Mouse (Mus musculus) G1E (cell line): ENCODE measurements around the gene Fancl.

ENCODE experiments used
- CTCF ChIP-seq: IDR thresholded peaks from 2 replicates; pipeline ENCODE4 v1.5.1; 2012; ENCODE audit warnings: low read depth, low read length, inconsistent platforms, mixed read lengths
- GATA1 ChIP-seq: IDR thresholded peaks from 2 replicates; pipeline ENCODE4 v1.6.1; 2012; ENCODE audit warnings: borderline replicate concordance, low read length, inconsistent platforms, mixed read lengths
- POLR2AphosphoS5 ChIP-seq: IDR thresholded peaks from 2 replicates; pipeline ENCODE4 v1.6.1; 2012; ENCODE audit warnings: low read depth, low read length, inconsistent platforms; ENCODE audit not compliant: insufficient replicate concordance

DNA sequence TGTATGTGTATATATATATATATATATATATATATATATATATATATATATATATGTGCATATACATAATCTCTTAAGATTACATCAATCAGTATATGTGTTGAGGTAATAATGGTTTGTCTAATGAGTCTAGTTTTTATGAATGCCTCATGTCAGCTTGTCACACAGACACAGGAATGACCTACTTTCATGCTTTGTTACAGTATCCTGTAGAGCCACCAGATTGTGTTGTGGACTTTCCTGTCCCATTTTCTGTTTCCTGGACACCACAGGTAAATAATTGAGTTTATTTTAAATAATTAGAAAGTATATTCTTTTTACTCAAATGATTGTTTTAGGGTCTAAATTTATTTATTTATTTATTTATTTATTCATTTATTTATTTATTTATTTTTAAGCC is 48.3 kb downstream of the Fancl start:
- TF ChIP-seq CTCF = no peak
- TF ChIP-seq GATA1 = no peak
- no peak for TF ChIP-seq POLR2AphosphoS5
